Mouse (Mus musculus) myocyte (in vitro differentiated cells): ENCODE data around the gene Ttbk2. TPM values are rescaled to one million over a fixed set of nuclear protein-coding genes. Genes with fewer than 3 reads are reported as not detected.
A peak's percentile ranks its signal among the peaks of the same experiment; 100 is the strongest.

ENCODE experiments used
- H3K27me3 ChIP-seq: one replicate; pipeline ENCODE4 v1.6.1; 2011; ENCODE audit not compliant: control insufficient read depth, insufficient read depth, insufficient read length
- H3K36me3 ChIP-seq: one replicate; pipeline ENCODE4 v1.6.1; 2011; ENCODE audit not compliant: control insufficient read depth, insufficient read depth
- H3K4me2 ChIP-seq: one replicate; pipeline ENCODE4 v1.6.1; 2011; ENCODE audit warnings: low read depth, control low read depth
- H3K4me3 ChIP-seq: one replicate; pipeline ENCODE4 v1.5.1; 2011; ENCODE audit warnings: mild to moderate bottlenecking, control low read depth, moderate library complexity
- H3K79me2 ChIP-seq: one replicate; pipeline ENCODE4 v1.6.1; 2011; ENCODE audit not compliant: control insufficient read depth, insufficient read depth
- H3ac ChIP-seq: one replicate; pipeline ENCODE4 v1.6.1; 2011; ENCODE audit not compliant: control insufficient read depth, insufficient read length
- CEBPB ChIP-seq: IDR thresholded peaks from 2 replicates; pipeline ENCODE4 v1.6.1; 2011; ENCODE audit warnings: mild to moderate bottlenecking, moderate library complexity; ENCODE audit not compliant: poor library complexity, insufficient read depth, severe bottlenecking
- E2F4 ChIP-seq: IDR thresholded peaks from one replicate; pipeline ENCODE4 v1.6.1; 2011; ENCODE audit warnings: mild to moderate bottlenecking, control low read depth, moderate library complexity; ENCODE audit not compliant: insufficient read depth
- MAX ChIP-seq: IDR thresholded peaks from one replicate; pipeline ENCODE4 v1.6.1; 2011; ENCODE audit warnings: low read depth, mild to moderate bottlenecking, control low read depth
- MYOD1 ChIP-seq, 3 experiments: IDR thresholded peaks; one replicate each; pipeline ENCODE4 v1.6.1; 2011; ENCODE audit warnings: control low read depth in 2 of 3, low read depth in 2 of 3, mild to moderate bottlenecking in 2 of 3, moderate library complexity in 1 of 3; ENCODE audit not compliant: insufficient read length in 2 of 3, control insufficient read depth in 1 of 3
- MYOG ChIP-seq, 3 experiments: IDR thresholded peaks; one replicate each; pipeline ENCODE4 v1.6.1; 2011; ENCODE audit warnings: control low read depth in 2 of 3, low read depth in 2 of 3, mild to moderate bottlenecking in 2 of 3; ENCODE audit not compliant: insufficient read length in 2 of 3, control insufficient read depth in 1 of 3, insufficient read depth in 1 of 3
- POLR2A ChIP-seq: IDR thresholded peaks from one replicate; pipeline ENCODE4 v1.6.1; 2011; ENCODE audit warnings: low read depth, mild to moderate bottlenecking, control low read depth, moderate library complexity; ENCODE audit not compliant: insufficient read length
- POLR2AphosphoS2 ChIP-seq: IDR thresholded peaks from one replicate; pipeline ENCODE4 v1.6.1; 2011; ENCODE audit warnings: low read depth, control low read depth; ENCODE audit not compliant: insufficient read length
- REST ChIP-seq: IDR thresholded peaks from one replicate; pipeline ENCODE4 v1.6.1; 2011; ENCODE audit warnings: mild to moderate bottlenecking, control low read depth, moderate library complexity; ENCODE audit not compliant: insufficient read depth, insufficient read length
- SRF ChIP-seq: IDR thresholded peaks from one replicate; pipeline ENCODE4 v1.6.1; 2011; ENCODE audit warnings: low read depth; ENCODE audit not compliant: control insufficient read depth, insufficient read length
- TCF12 ChIP-seq: IDR thresholded peaks from one replicate; pipeline ENCODE4 v1.6.1; 2011; ENCODE audit warnings: mild to moderate bottlenecking, control low read depth; ENCODE audit not compliant: poor library complexity, insufficient read depth, severe bottlenecking
- TCF3 ChIP-seq: IDR thresholded peaks from one replicate; pipeline ENCODE4 v1.6.1; 2011; ENCODE audit warnings: low read depth, control low read depth; ENCODE audit not compliant: insufficient read length
- USF1 ChIP-seq: IDR thresholded peaks from one replicate; pipeline ENCODE4 v1.6.1; 2011; ENCODE audit warnings: low read depth, mild to moderate bottlenecking, control low read depth, moderate library complexity
- polyA plus RNA-seq: library from polyadenylated mRNA; unstranded; fragments of >200 nt; fragmentation: generic; extraction: Trizol; gene quantifications from one replicate; pipeline ENCODE4 v1.2.1, GENCODE M21; 2012; ENCODE audit warnings: missing spikeins

The Ttbk2 gene
- polyA plus RNA-seq, 1 experiment = 2.4 TPM

GRCm38 (mm10) chr2:120710154-120710553 is 140.2 kb downstream of the Ttbk2 start:
- no peak for TF ChIP-seq CEBPB
- TF ChIP-seq MYOD1 (IDR thresholded peaks at IDR 0.05; ENCODE audit: control insufficient read depth in 1 of 3, insufficient read length in 2 of 3, low read depth in 2 of 3) = no peak
- no peak for TF ChIP-seq MYOG (IDR thresholded peaks at IDR 0.05; ENCODE audit: control insufficient read depth in 1 of 3, insufficient read depth in 1 of 3, insufficient read length in 2 of 3, low read depth in 2 of 3)
- TF ChIP-seq TCF3 = no peak
- no peak for TF ChIP-seq MAX
- no peak for TF ChIP-seq POLR2AphosphoS2
- no peak for TF ChIP-seq USF1
- TF ChIP-seq SRF = no peak
- no peak for TF ChIP-seq E2F4
- no peak for TF ChIP-seq TCF12
- no peak for TF ChIP-seq REST
- TF ChIP-seq POLR2A = no peak
- Histone ChIP-seq H3K79me2 (no peaks in the 10 kb centered on the region), H3K4me2 (no peak overlapping the region), H3K27me3 (no peaks in the 10 kb centered on the region), H3ac (no peak overlapping the region), H3K36me3 (peaks cover 40% of the 10 kb centered on the region), H3K4me3 (no peak overlapping the region)

- Histone ChIP-seq H3K27me3 (no peaks in the 10 kb centered on the region), H3K36me3 (peaks cover 20% of the 10 kb centered on the region), H3ac (no peak overlapping the region), H3K4me2 (no peak overlapping the region), H3K79me2 (no peaks in the 10 kb centered on the region), H3K4me3 (no peak overlapping the region)
- TF ChIP-seq TCF12 (no peak), REST (no peak), MYOG (IDR thresholded peaks at IDR 0.05; ENCODE audit: control insufficient read depth in 1 of 3, insufficient read depth in 1 of 3, insufficient read length in 2 of 3, low read depth in 2 of 3) (no peak), POLR2AphosphoS2 (no peak), TCF3 (no peak), MYOD1 (IDR thresholded peaks at IDR 0.05; ENCODE audit: control insufficient read depth in 1 of 3, insufficient read length in 2 of 3, low read depth in 2 of 3) (no peak), E2F4 (no peak), SRF (no peak), MAX (no peak), USF1 (no peak), POLR2A (no peak), CEBPB (no peak)
These were observed 143.4 kb downstream of the Ttbk2 start for GRCm38 (mm10) chr2:120707041-120707440.

DNA sequence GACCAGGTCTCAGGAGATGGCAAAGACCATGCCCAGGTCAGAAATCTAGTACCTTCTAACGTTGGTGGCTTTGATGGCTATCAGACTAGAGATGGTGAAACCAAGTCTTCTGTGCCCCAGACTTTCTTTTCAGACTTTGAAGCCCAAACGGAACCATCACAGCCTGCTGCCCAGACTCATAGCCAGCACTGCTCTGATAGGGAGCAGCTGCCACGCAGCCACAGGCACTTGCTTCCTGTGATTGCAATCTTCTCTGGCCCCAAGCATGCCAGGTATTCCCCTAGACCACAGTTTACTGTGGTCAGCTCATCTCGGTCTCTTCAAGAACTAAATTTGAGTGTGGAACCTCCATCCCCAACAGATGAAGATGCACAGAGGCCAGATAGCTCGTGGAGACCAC is 147.7 kb downstream of the Ttbk2 start:
- peak overlapping the region; percentile 14 for H3K4me2 ChIP-seq
- TF ChIP-seq TCF12 = no peak
- no peak for TF ChIP-seq REST
- TF ChIP-seq TCF3 = peak; percentile 57
- peak; percentile 49 to 95 (median 55) for TF ChIP-seq MYOG (IDR thresholded peaks at IDR 0.05; ENCODE audit: control insufficient read depth in 1 of 3, insufficient read depth in 1 of 3, insufficient read length in 2 of 3, low read depth in 2 of 3)
- no peak for TF ChIP-seq POLR2A
- TF ChIP-seq MYOD1 (IDR thresholded peaks at IDR 0.05; ENCODE audit: control insufficient read depth in 1 of 3, insufficient read length in 2 of 3, low read depth in 2 of 3) = peak; percentile 14 to 82 (median 32)
- no peak for TF ChIP-seq MAX
- no peak for TF ChIP-seq SRF
- no peak for TF ChIP-seq E2F4
- no peak for TF ChIP-seq USF1
- H3K4me3 ChIP-seq = no peak overlapping the region
- peaks cover 14% of the 10 kb centered on the region for H3K36me3 ChIP-seq
- H3ac ChIP-seq = no peak overlapping the region
- no peaks in the 10 kb centered on the region for H3K79me2 ChIP-seq
- H3K27me3 ChIP-seq = no peaks in the 10 kb centered on the region

DNA sequence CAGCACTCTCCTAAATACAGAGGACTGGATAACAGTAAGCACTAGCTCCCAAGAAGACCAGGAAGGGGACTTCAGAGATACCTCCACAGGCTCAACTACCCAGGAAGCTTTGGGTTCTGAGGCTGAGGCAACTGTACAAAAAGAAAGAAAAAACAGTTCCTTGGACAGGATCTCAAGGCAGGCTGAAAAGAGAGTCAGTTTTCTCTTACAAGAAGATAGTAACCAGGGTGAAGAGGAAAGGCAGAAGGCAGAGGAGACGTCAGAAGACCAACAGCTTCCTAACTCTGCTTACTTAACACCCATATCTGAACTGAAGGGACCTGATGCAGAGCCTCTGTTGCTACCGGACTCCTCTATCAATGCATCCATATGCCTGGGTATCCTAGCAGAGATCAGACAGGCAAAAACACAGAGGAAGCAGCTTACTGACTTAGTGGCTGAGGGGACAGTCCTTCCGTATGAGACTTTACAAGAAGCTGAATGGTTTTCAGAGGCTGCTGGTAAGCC is 150.0 kb downstream of the Ttbk2 start:
- no peak overlapping the region for H3K4me3 ChIP-seq
- H3K79me2 ChIP-seq = no peaks in the 10 kb centered on the region
- no peaks in the 10 kb centered on the region for H3K27me3 ChIP-seq
- TF ChIP-seq SRF (no peak), REST (no peak), POLR2A (no peak), MYOD1 (IDR thresholded peaks at IDR 0.05; ENCODE audit: control insufficient read depth in 1 of 3, insufficient read length in 2 of 3, low read depth in 2 of 3) (no peak), E2F4 (no peak), USF1 (no peak), POLR2AphosphoS2 (no peak), TCF3 (no peak), MAX (no peak), MYOG (IDR thresholded peaks at IDR 0.05; ENCODE audit: control insufficient read depth in 1 of 3, insufficient read depth in 1 of 3, insufficient read length in 2 of 3, low read depth in 2 of 3) (no peak), TCF12 (no peak), CEBPB (no peak)
- H3K4me2 ChIP-seq = no peak overlapping the region
- H3ac ChIP-seq = no peak overlapping the region
- peaks cover 11% of the 10 kb centered on the region for H3K36me3 ChIP-seq
